Mouse (Mus musculus) mature B cell (primary cell): ENCODE data around the gene Aig1.

Experiments used
- in situ Hi-C: fragments of 300-500 bp; cut with MboI; formaldehyde crosslinking; loops from 2 replicates; pipeline ENCODE4 v1.14.3; 2019

Aig1 gene

DNA sequence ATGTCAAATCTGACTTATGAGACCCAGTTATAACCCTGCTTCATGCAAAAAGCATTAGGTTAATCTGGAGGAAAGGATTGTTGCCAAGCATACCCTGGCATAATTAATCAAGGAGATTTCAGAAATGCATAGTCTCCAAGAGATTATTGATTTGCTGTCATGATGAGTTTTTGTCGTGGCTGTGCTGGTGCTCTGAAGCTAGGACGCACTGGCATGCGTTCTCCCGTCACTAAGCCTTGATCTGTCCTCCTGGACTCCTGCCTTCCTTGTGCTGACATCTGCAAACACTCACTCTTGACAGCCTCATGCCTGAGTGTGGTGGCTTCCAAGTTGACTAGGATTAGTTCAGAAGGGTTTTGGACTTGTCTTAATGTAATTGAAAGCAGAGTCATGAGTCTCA lies 163.0 kb downstream of the Aig1 start:
- in situ Hi-C loops, result no loop called here

DNA sequence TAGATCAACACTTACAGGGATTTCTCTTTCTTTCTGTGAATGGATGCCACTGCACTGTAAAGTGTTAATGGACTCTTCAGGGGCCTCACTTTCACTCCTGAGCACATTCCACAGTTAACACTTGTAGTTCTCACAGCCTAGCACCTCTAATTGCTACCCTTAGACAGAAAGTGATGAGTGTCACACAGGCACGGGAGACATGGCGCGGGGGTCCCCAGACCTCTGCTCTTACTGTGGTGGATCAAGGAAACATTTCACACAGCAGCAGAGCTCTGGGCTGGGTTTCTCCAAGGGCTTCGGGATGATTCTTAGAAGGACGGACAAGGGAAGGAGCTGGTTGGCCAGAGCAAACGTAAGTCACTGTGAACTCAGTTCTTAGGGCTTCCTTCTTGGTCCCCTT lies 166.1 kb downstream of the Aig1 start:
- in situ Hi-C loops, result no loop called here

DNA sequence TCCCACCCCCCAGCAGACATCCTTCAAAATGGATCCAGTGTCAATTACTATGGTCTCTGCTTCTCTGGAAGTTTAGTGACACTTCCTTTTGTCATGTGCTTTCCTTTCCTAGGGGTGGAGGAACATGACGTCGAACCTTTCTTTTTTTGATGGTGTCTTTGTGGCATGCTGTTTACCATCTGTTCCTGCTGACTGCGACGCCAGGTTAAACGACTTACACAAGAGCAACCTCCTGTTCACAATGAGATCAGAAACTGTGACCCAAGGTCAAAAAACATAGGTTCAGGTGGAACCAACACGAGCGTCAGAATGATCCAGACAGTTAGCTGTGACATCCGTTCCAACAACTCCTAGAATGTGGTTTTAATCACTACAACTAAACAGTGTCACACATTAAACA lies 166.7 kb downstream of the Aig1 start:
- in situ Hi-C loops, result no loop called here

DNA sequence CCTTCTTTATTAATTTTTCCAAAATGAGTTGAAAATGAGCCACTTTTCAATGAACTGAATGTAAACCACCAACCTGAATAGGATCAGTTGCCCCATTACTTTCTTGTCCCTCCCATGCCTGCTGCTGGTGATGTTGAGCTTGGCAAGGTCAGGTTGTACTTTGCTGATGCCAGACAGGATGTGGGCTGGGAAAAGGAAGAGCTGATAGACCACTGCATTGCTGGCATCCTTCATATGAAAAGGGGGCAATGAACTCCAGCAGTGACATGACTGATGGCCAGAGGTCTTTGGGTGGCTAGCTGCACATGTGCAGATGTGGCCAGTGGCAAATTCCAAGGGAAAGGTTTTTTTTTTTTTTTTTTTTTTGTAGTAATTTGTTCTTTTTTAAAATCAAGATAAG lies 172.5 kb downstream of the Aig1 start:
- in situ Hi-C loops, result no loop called here

DNA sequence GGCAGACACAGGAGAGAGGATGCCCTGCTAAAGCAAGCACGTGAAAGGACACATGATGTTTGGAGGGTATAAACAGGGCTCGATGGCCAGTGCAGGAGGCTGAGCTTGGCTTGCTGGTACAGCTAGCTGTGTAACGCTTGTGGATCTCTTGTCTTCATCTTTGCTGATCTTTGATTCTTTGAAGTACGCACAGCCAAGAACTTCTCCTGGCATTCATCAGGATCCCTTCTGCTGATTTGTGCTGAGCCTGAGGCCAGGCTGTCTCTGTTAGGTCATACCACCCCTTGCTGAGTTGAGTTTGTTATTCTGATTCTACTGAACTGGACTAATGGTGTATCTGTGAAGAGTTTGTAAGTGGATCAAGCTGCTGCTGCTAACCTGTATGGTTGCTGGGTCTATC lies 175.5 kb downstream of the Aig1 start:
- in situ Hi-C loops, result no loop called here

DNA sequence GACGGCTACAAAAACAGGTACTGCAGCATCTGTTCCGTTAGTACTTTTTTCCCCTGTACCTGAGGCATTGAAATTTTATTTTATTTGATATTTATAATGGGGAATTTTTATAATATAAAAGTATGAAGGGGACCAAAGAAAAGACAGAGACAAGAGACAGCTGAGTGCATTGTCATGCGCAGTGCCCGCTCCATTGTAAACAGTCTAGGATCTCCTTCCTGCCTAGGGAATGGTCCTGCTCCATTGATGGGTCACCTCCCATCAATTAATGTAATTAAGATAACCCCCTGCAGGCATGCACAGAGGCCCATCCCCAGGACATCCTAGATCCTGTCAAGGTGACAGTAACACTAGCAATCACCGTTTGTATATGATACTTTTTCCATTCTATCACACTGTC lies 178.0 kb downstream of the Aig1 start:
- in situ Hi-C loops, result no loop called here

DNA sequence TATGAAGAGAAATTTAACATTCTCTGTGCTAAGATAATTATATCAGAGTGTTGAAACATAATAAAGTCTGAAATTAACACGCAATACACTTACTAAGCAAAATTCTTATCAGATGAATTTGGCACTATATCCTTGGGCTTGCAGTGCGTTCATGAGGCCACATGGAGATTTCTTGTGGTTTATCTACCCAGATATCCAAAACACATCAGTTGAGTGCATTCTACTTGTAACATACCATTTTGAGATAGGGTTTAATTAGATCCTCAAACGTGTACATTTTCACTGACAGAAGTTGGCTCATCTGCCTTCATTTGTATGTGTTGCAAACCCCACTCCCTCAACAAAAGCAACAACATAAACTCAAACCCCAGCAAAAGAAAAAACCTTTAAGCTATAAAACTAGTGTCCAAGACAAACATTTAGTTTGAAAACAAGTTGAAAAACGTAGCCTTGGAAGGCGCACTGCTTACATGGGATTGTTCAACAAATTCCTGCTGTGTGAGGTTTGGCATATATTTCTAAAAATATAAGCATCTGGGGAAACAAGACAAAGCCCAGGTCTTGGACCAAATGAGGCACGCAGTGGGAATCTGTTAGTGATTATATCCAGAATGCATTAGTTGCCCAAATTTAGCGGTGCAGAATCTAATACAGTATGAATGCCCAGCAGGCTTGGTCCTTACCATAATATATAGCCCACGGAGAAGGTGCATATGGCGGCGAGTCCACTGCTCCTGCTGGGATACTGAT lies 178.8 kb downstream of the Aig1 start:
- in situ Hi-C loops, result no loop called here

DNA sequence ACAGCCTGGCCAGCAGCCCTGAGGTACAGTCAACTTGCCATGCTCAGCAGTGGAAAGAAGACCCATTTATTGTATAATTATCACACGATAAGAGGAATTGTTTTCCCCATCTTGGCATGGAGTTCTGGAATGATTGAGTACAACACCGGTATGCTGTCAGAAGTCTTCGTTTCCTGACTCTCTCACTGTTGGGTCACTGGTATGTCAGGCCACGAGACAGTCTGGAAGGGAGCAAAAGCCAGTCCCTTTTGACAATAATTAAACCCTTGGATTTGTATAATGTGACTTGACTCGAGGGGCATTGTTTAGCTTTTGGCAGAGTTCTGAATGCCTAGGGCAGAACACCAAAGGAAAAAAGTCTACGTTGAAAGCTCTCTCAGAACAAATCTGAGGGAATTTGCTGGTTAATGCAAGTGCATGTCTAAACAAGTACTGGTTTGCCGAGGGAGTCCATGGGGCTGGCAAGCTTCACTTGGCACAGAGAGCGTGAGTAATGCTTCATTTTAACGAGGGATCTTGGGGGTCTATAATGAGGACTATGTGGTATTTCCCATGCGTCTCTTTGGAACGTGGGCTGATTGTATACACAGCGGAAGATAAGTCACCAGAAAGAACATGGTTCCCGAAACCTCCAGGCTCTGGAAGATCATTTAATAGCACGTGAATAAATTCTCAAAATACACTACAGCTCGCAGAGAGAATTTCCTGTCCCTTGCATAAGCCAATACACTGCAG lies 180.2 kb downstream of the Aig1 start:
- in situ Hi-C loops, result no loop called here

DNA sequence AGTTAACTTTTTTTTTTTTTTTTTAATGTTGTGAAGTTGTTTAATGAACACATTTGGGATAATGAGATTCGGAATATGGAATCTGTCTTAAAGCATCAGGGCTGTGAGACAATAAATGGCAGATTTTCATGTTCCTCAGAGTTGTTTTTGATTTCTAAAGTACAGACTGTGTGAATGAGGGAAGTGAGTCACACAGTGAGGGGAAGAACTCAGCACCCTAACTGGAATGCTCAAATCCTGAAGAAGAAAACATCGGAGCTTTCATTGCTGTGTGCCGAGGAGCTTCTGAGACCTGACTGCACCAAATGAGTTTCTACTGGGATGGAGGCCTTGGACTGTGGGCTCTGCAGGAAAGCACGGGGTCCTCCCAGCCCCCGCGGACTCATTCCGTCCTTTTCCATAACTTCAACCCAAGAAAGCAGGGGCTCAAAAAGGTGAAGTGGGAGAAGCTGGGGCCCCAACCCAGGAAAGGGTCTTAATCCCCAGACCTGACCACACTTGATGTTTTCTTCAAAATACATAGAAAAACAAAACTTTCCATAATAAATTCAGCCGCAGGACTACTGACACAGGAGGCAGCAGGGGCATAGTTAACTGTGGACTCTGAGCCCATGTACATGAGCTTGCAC lies 181.5 kb downstream of the Aig1 start:
- in situ Hi-C loops, result no loop called here

DNA sequence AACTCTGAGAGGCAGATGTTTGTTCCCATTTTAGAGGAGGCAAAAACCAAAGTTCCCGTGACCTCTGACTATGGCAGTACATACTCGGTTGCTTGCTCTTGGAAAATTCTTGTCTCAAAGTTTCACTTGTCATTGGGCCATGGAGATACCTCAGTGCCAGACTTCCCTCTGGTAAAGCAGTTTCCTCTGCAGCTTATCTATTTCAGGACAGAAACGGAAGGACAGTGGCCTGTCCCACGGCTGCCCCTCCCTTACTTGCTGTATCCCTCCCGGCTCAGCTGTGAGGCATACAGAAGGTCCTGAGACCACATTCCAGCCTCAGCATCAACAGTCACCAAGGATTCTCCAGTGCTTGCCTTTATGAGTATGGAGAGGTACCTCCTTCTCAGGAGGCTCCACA lies 182.7 kb downstream of the Aig1 start:
- in situ Hi-C loops, result no loop called here

DNA sequence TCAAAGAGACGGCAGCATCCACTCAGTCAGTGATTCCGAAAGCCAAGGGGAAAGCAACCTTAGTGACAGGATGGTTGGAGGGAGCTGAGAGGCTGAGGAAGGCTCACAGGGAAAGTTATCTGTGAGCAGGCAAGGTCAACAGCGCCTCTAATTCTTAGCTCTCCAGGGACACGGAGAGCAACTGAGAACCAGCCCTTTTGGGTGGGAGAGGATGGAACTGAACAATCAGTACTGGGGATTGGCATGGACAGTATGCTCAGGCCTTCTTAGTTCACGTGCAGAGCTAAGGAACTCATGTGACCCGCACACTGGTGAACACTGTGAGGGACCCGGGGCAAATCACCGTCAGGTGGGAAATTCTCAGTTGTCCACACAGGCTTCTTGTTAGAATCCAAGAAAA lies 183.4 kb downstream of the Aig1 start:
- in situ Hi-C loops, result no loop called here

DNA sequence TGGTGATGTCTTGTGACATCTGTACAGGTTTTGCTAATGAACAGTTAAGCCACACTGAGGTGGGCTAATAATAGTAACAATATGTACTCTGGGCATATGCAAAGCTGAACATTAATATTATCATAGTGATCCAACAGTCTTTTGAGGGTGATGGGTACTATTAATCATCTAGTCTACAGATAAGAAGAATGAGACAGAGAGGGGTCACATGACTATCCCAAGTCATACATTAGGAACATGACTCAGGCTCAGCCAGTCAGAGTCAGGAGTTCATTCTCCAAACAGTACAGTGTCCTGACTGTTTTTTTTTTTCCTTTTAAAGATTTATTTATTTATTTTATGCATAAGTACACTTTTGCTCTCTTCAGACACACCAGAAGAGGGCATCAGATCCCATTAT lies 184.3 kb downstream of the Aig1 start:
- in situ Hi-C loops, result no loop called here

DNA sequence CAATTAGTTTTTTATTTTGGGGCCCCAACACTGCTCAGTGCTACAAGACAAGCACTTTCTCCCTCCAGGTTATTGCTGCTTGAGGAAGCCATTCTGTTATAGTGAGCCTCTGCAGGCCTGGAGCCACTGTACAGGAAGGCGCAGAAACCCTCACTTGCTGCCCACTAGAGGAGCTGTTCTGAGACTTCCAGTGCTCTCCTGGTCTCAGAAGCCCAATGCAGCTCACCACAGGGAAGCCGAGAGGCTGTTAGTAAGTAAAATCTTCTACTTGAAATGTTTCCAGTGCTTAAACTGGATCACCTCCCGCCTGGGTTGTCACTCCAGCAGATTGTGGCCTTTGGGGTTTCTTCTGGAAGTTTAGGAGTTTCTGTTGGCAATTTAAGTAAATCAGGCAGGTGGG lies 186.2 kb downstream of the Aig1 start:
- in situ Hi-C loops, result no loop called here

DNA sequence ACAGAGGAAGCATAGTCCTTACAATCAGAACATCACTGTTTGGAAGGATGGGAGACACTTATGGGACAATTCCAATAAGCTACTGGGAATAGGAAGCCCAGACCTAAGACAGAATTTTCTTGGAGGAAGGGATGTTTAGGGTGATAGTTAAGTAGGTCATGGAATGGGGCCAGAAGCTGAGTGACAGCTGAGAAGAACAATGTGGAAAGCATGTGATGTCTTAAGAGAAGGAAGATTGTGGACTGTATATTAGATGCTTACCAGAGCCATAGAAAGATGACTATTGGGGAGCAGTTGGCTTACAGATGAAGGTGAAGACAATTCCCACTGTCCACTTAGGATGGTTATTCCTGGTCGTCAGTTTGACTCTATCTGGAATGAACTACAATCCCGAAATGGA lies 191.3 kb downstream of the Aig1 start:
- in situ Hi-C loops, result no loop called here

DNA sequence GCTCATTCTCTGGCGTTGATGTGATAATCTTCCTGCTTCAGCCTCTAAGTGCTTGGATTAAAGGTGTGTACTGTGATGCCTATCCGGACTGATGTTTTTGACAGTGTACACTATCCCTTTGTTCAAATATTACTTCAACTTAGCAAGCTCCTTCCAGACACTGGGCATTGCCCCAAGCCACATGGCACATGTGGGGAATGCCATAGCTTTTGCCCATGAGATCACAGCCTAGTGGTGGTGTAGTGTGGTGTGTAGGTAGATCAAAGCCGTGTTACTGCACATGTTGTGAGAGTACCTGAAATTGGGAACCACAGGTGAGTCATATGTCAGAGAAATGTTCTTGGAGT lies 193.8 kb downstream of the Aig1 start:
- in situ Hi-C loops, result no loop called here

DNA sequence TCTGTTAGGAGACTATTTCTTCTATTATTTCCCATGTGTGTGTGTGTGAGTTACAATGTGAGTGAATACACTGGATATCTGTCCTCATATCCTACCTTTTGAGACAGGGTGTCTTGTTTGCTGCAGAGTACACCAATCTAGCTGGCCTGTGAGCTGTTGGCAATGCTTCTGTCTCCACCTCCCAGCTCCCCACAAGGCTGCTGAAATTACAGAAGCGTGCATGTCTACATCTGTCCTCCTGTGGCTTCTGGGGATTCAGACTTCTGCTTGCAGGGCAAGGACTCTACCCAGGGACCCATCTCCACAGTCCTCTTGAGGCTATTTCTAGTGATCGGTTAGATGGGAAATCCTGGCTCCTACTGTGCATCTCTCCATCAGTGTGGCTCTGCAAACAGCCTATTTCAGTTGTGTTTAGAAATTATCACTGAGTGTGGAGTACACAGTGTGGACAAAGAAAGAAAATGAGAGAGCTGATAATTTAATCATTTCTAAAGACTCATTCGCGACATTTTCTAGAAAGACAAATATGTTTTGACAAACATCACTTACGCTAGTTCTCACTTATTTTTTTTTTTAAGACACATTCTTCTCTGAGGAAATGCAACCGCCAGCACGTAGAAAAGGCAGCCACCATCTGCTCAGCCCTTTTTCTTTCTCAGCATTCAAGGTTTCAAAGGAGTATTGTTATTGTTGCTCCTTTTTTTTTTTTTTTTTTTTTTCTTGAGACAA lies 194.3 kb downstream of the Aig1 start:
- in situ Hi-C loops, result no loop called here

DNA sequence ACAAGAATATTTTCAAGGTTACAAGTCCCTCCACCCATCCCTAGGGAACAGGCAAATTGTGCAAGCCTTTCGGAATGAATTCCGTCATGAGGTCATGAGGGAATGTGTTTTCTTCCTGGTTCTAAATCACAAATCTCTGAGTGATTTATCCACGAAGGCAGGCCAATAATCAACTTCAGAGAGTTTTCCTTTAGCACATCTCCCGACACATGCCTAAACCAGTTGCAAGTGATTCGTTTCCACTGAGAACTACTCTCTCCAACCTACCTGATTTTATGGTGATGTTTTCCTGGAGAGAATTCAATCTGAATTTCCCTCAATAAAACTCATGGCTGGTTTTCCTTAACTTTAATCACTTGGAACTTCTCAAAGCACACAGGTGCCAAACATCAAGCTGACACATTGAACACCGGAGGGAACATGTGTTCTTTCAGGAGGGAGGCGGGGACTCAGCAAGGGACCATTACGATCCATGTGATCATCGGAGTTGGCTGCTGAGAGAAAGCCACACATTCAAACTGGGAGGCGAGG lies 201.5 kb downstream of the Aig1 start:
- in situ Hi-C loops, result no loop called here

DNA sequence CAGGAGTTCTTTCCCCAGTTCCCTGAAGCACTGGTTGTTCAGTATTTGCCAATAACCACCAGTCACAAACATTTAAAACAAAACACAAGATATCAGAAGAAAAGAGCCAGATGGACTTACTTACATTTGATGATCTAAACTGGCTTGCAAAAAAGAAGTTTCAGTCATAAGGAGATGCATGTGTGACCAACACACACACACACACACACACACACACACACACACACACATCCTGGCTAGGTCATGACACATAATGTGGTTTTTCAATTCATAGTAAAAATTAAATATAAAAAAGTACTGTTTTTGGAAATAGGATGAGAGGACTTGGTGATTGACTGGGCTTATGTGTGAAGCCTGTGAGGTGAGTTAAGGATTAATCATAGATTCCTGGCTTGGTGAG lies 205.3 kb downstream of the Aig1 start:
- in situ Hi-C loops, result no loop called here

DNA sequence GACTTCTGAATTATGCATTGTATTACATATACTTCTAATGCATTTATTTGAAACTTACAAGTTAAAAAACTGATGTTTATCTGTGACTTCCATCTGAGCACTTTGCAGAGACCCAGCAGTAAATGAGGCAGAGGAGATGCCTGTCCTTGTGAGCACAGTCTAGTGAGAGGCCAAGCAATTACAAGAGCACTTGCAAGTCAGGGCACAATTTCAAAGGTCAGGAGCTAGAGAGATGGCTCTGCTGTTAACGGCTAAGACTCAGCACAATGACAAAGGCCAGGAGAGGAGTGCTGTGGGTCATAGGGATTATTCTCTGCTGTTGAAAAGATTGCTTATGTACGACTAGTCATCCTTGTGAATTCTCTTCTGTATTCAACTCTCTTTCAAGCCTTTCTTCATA lies 209.0 kb downstream of the Aig1 start:
- in situ Hi-C loops, result no loop called here

DNA sequence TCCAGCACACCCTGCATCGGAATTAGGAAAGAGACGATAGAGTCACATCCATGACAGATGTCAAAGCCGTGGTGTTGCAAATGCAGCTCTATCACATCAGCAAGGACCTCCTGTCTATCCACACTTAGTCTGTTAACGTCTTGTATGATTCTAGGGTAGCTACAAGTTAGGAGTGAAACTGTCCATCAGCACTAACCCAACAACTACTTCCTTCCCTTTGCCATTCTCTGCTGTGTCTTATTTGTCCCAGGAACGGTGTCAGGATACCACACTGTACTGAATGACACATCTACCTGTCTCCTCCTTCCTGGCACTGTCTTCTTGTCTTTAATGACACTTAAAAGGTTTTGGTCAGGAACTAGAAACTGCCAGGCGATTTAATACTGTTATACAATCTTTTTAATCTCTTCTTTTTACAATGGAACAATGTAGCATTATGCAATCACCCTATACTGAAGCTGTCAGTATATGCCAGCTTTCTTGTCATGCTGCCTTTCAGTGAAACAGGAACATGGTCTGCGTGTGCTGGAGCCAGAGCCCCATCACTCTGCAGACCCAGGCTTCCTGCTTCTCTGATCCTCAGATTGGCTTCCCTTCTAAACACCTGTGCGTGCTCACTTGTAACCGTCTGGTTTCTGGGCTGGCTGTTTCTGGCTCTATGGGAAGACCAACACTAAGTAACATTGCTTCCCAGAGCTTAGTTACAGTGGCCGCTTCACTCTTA lies 214.9 kb downstream of the Aig1 start:
- in situ Hi-C loops, result no loop called here

DNA sequence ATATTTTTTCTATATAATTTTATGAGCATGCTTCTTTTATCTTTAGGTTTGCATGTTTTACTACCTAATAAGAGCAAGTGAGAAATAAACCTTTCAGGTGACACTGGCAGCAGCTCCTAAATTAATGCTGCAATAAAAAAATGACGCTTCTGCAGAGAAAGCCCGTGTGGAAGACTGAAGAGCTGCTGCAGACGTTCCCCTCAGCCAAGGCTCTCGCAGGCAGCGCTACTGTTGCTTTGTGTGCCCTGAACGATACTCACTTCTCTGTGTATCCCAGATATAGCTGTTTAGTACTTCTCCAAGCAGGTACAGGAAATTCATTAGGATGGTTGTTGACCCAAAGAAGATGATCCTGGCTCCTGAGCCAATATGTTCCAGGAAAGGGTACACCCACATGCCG lies 215.5 kb downstream of the Aig1 start:
- in situ Hi-C loops, result no loop called here

DNA sequence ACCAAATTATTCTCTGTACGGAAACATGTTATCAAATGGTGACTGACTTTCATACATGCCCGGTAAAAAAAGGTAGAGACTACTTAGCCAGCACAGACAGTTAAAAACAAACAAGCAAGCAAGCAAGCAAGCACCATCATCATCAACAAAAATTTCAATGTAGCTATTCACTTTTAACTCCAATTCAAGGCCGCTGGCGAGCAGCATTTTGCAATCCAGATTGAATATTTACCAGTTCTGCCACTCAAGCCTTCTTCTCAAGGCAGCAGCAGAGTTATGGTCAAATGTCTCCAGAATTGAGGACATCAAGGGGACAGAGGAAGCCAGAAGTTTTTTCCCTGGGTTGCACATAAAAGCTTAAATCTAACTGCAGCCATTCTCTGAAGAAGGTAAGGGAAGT lies 216.7 kb downstream of the Aig1 start:
- in situ Hi-C loops, result no loop called here
